Mouse (Mus musculus): Measurements from ENCODE around the gene Supt3.

Gene Supt3

GRCm38 (mm10) chr17:45073348-45073634 is 296.3 kb downstream of the Supt3 start:
- H3K27me3 ChIP-seq (ENCODE audit: control insufficient read depth, insufficient read depth, low read length, poor library complexity, severe bottlenecking): no peaks in the 10 kb centered on the region
- no peaks in the 10 kb centered on the region for H3K36me3 ChIP-seq (ENCODE audit: control insufficient read depth, insufficient read depth, low read length, poor library complexity, severe bottlenecking)
- DNase-seq (ENCODE audit: low read depth, low spot score): no peak

- no peaks in the 10 kb centered on the region for H3K36me3 ChIP-seq (ENCODE audit: control insufficient read depth, insufficient read depth, low read length, poor library complexity, severe bottlenecking)
- no peaks in the 10 kb centered on the region for H3K27me3 ChIP-seq (ENCODE audit: control insufficient read depth, insufficient read depth, low read length, poor library complexity, severe bottlenecking)
- DNase-seq (ENCODE audit: low read depth, low spot score): peak; percentile 11
Observed at GRCm38 (mm10) chr17:45073779-45074178, 296.8 kb downstream of the Supt3 start.

GRCm38 (mm10) chr17:45076951-45077350 is 300.0 kb downstream of the Supt3 start:
- no peaks in the 10 kb centered on the region for H3K27me3 ChIP-seq (ENCODE audit: control insufficient read depth, insufficient read depth, low read length, poor library complexity, severe bottlenecking)
- no peak for DNase-seq (ENCODE audit: low read depth, low spot score)
- no peaks in the 10 kb centered on the region for H3K36me3 ChIP-seq (ENCODE audit: control insufficient read depth, insufficient read depth, low read length, poor library complexity, severe bottlenecking)

GRCm38 (mm10) chr17:45077921-45078640 is 301.1 kb downstream of the Supt3 start:
- Histone ChIP-seq H3K36me3 (ENCODE audit: control insufficient read depth, insufficient read depth, low read length, poor library complexity, severe bottlenecking) (no peaks in the 10 kb centered on the region), H3K27me3 (ENCODE audit: control insufficient read depth, insufficient read depth, low read length, poor library complexity, severe bottlenecking) (no peaks in the 10 kb centered on the region)
- DNase-seq (ENCODE audit: low read depth, low spot score): no peak

GRCm38 (mm10) chr17:45081521-45081920 is 304.6 kb downstream of the Supt3 start:
- no peak for DNase-seq (ENCODE audit: low read depth, low spot score)

GRCm38 (mm10) chr17:45081955-45082475 is 305.1 kb downstream of the Supt3 start:
- no peaks in the 10 kb centered on the region for H3K27me3 ChIP-seq (ENCODE audit: control insufficient read depth, insufficient read depth, low read length, poor library complexity, severe bottlenecking)
- H3K36me3 ChIP-seq (ENCODE audit: control insufficient read depth, insufficient read depth, low read length, poor library complexity, severe bottlenecking): no peaks in the 10 kb centered on the region
- no peak for DNase-seq (ENCODE audit: low read depth, low spot score)

More at GRCm38 (mm10) chr17:45081521-45081920, 304.6 kb downstream of the Supt3 start:
- Histone ChIP-seq H3K27me3 (ENCODE audit: control insufficient read depth, insufficient read depth, low read length, poor library complexity, severe bottlenecking) (no peaks in the 10 kb centered on the region), H3K36me3 (ENCODE audit: control insufficient read depth, insufficient read depth, low read length, poor library complexity, severe bottlenecking) (no peaks in the 10 kb centered on the region)

DNA sequence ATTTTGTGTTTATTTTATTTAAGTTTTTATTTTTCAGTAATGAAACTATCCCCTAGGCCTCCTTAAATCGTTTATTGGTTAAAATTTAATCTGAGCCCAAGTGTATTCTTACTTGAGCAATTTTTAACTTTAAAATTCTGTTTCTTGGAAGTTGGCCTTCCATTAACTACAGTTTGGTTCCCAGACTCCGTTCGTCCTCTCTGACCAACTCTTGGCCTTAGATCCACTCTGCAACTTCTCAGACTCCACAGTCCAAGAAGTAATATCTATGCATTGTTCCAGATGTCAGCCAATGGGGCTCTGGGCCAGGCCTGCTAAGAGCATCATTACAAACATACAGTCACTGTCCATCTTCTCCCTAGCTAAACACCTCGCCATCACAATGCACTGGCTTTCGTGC is 309.4 kb downstream of the Supt3 start:
- Histone ChIP-seq H3K36me3 (ENCODE audit: control insufficient read depth, insufficient read depth, low read length, poor library complexity, severe bottlenecking) (no peaks in the 10 kb centered on the region), H3K27me3 (ENCODE audit: control insufficient read depth, insufficient read depth, low read length, poor library complexity, severe bottlenecking) (no peaks in the 10 kb centered on the region)
- DNase-seq (ENCODE audit: low read depth, low spot score): no peak

- H3K36me3 ChIP-seq (ENCODE audit: control insufficient read depth, insufficient read depth, low read length, poor library complexity, severe bottlenecking): no peaks in the 10 kb centered on the region
- no peaks in the 10 kb centered on the region for H3K27me3 ChIP-seq (ENCODE audit: control insufficient read depth, insufficient read depth, low read length, poor library complexity, severe bottlenecking)
- DNase-seq (ENCODE audit: low read depth, low spot score): no peak
Observed at GRCm38 (mm10) chr17:45087022-45087421, 310.1 kb downstream of the Supt3 start.

- no peaks in the 10 kb centered on the region for H3K36me3 ChIP-seq (ENCODE audit: control insufficient read depth, insufficient read depth, low read length, poor library complexity, severe bottlenecking)
- no peaks in the 10 kb centered on the region for H3K27me3 ChIP-seq (ENCODE audit: control insufficient read depth, insufficient read depth, low read length, poor library complexity, severe bottlenecking)
- no peak for DNase-seq (ENCODE audit: low read depth, low spot score)
Observed at GRCm38 (mm10) chr17:45101064-45101463, 324.1 kb downstream of the Supt3 start.

GRCm38 (mm10) chr17:45115386-45115785 is 338.4 kb downstream of the Supt3 start:
- Histone ChIP-seq H3K36me3 (ENCODE audit: control insufficient read depth, insufficient read depth, low read length, poor library complexity, severe bottlenecking) (no peaks in the 10 kb centered on the region), H3K27me3 (ENCODE audit: control insufficient read depth, insufficient read depth, low read length, poor library complexity, severe bottlenecking) (no peaks in the 10 kb centered on the region)
- no peak for DNase-seq (ENCODE audit: low read depth, low spot score)

DNA sequence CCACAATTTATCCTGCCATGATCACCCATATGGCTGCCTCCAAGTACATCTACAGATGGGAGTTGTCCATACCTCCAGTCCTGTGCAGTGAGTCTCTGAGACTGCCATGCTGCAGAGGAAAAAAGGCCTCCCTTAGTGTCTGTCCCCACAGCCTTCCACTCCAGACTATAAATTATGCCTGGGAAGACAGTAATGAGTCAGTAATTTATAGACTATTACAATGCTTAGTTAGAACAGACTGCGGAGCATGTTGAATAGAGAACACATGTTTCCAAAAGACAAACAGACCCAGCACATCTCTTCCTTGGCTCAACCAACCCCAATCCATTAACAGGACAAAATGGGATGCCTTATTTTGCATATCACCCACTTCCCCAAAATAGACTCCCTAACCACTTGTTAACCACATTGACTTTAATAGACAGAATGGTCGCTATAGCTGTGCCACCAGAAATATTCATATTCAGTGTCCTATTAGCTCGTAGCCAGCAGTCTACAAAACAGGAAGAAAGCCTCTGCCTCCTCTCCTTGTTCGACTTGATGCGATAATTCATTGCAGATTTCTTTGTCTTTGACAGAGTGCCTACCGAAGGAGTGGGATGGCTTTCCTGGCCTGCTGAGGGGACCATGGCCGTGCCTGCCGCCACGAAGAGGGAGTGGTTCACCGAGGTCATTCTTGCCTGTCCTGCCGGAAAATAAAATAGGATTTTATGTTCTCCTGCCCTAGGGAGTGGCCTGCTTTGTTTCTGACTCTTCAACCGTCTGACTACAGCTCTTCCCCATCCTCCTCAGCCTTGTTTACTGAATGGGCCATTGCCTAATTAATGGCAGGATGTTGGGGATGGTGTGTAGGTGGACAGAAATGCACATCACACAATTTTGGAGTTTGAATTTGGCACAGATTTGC is 341.9 kb downstream of the Supt3 start:
- no peak for DNase-seq (ENCODE audit: low read depth, low spot score)
- H3K36me3 ChIP-seq (ENCODE audit: control insufficient read depth, insufficient read depth, low read length, poor library complexity, severe bottlenecking): no peaks in the 10 kb centered on the region
- no peaks in the 10 kb centered on the region for H3K27me3 ChIP-seq (ENCODE audit: control insufficient read depth, insufficient read depth, low read length, poor library complexity, severe bottlenecking)

DNA sequence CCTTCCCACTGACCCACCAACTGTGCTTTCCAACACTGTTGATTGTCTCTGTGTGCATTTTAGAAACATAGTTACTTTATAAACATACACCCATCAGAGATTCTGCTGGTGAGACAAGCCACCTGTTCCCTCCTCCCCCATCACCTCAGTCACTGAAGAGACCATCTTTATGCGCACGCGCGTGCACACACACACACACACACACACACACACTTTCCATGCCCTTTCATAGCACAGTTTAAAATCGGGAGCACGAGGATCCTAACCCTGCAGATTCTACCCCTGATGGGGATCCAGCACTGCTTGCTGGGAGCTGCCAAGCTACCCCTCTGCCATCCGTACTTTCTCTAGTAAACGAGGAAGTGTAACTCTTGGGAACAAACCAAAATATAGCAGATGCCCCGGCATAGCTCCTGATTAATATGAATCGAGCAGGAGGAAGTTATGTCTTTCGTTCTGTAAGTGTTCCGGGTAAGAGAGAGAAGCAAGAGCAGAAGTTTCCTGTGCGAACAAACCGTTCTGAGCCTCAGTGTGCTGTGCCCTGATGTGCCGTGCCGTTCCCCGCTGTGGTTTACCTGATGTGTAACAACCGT is 342.8 kb downstream of the Supt3 start:
- H3K36me3 ChIP-seq (ENCODE audit: control insufficient read depth, insufficient read depth, low read length, poor library complexity, severe bottlenecking): no peaks in the 10 kb centered on the region
- peak; percentile 38 for DNase-seq (ENCODE audit: low read depth, low spot score)
- no peaks in the 10 kb centered on the region for H3K27me3 ChIP-seq (ENCODE audit: control insufficient read depth, insufficient read depth, low read length, poor library complexity, severe bottlenecking)

DNA sequence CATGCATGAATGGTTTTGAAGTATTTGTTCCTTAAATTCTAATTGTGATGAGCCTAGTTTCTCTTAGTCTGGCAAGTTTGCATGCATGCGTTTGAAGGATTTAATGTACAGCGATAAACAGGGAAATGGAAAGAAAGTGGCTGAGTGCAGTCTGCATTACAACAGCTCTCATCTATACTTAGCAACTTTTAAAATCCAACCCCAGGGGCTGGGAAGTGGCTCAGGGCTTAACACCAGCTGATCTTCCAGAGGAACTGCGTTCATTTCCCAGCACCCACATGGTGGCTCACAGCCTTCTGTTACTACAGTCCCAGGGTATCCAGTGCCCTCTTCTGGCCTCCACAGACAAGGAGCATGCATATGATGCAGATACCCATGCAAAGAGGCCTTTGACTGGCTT is 346.9 kb downstream of the Supt3 start:
- no peak for DNase-seq (ENCODE audit: low read depth, low spot score)
- H3K36me3 ChIP-seq (ENCODE audit: control insufficient read depth, insufficient read depth, low read length, poor library complexity, severe bottlenecking): no peaks in the 10 kb centered on the region
- H3K27me3 ChIP-seq (ENCODE audit: control insufficient read depth, insufficient read depth, low read length, poor library complexity, severe bottlenecking): no peaks in the 10 kb centered on the region

GRCm38 (mm10) chr17:45128611-45129010 is 351.7 kb downstream of the Supt3 start:
- Histone ChIP-seq H3K36me3 (ENCODE audit: control insufficient read depth, insufficient read depth, low read length, poor library complexity, severe bottlenecking) (no peaks in the 10 kb centered on the region), H3K27me3 (ENCODE audit: control insufficient read depth, insufficient read depth, low read length, poor library complexity, severe bottlenecking) (no peaks in the 10 kb centered on the region)
- no peak for DNase-seq (ENCODE audit: low read depth, low spot score)

All from splenic B cell, adult 2 months (primary cell).